Mouse (Mus musculus): Measurements from ENCODE around the gene Supt3. TPM values are rescaled to one million over a fixed set of nuclear protein-coding genes. Genes with fewer than 3 reads are reported as not detected.

Gene Supt3
- total RNA-seq, 2 experiments from 2014 or later = 6.6 to 14.7 TPM

DNA sequence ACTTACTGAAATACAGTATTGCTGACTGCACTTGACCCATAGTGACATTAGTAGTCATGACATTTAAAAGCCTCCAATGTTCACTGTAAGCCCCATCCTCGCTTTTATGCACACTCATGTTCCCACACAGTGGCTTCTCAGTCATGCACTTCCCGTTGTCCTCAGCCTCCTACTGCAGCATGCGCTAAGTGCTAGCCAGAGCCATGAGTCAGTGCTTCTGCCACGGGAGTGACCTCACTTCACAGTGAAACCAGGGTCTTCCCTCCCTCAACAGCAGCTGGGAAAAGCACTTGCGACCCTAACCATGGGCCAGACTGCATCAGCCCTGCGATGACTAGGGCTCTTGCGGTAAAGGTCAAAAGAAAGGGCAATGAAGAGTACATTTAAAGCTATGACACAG lies 256.7 kb downstream of the Supt3 start:
- ATAC-seq (replicated peaks; ENCODE audit: low FRiP score, low TSS enrichment, poor library complexity, severe bottlenecking) = no peak

DNA sequence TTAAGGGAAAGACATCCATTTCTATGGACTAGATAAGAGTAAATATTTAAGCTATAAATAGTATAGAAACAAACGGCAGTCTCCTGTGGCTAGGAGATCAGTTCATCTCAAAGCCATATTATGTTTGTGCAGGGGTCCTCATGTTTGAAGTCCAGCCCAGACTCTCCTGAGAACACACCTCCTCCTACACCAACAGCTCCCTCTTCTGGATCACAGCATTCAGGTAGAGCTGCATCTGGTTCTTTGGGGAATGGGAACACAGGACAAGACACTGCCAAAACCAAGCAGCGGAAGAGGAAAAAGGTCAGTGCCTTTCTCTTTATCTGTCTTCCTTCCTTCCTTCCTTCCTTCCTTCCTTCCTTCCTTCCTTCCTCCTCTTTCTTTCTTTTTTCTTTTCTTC lies 264.1 kb downstream of the Supt3 start:
- no peak for ATAC-seq (replicated peaks; ENCODE audit: low FRiP score, low TSS enrichment, poor library complexity, severe bottlenecking)

DNA sequence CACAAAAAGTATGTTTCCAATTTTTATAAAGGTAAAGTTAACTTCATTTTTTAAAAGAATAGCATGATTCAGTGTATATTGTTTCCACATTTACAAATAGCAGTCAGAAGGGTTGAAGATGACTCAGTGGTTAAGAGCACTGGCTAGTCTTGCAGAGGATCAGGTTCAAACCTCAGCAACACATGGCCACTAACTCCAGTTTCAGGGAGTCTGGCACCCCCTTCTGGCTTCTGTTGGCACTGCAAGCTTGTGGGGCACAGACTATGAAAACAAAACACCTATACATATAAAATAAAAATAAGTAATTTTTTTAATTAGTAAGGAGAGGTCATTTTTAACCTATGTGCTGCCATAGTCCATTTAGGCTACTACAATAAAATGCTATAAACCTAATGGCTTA lies 268.9 kb downstream of the Supt3 start:
- no peak for ATAC-seq (replicated peaks; ENCODE audit: low FRiP score, low TSS enrichment, poor library complexity, severe bottlenecking)

DNA sequence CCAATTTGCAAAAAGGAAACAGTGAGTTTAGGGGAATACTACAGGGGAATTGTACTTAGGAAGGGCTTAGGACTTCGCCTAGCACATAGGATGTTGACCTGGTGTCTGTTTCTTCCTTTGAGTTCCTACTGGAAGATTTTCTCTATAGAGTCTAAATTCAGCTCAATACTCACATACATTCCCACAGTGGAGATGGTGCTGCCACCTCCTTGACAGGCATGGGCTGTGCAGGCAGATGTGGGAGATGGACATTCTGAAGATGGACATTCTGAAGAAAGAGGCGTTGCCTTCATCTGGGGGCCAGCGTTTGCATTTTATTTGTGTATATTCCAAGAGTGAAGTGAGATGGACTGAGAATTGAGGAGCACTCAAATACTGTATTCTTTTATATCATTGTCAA lies 269.6 kb downstream of the Supt3 start:
- no peak for ATAC-seq (replicated peaks; ENCODE audit: low FRiP score, low TSS enrichment, poor library complexity, severe bottlenecking)

DNA sequence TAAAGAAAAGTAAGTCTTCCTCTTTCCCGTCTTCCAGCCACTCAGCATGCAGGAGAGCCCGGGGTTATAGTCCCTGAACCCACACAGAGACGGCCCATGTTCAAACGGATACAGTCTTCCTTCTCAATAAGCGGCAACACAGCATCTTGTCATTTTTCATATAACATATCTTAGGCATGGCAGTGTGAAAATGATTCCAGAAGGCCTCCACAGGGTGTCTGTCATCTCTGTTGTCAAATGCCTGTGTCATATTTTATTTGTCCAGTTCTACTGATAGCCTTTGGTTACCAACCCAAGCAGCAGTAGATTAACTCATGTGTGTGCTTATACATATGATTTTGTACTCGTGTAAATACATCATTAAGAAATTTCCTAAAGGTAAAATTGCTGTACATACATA lies 270.3 kb downstream of the Supt3 start:
- no peak for ATAC-seq (replicated peaks; ENCODE audit: low FRiP score, low TSS enrichment, poor library complexity, severe bottlenecking)

DNA sequence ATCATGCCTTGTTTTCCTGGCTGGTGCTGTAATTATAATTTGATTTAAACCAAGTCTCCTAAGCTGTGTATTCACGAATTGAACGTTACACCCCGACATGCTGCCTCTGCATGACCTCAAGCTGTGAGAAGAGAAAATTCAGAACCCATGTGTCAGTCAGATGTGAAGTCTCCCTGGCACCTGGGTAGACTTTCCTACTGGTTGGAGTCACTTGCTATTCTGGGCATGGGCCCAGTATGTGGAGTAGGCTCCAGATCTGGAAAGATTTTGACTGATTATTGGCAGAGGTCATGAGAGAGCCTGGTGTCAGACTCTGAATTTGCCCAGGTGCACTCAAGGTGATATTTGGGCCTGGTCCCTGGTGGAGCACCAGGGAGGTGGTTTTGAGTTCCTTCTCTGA lies 275.0 kb downstream of the Supt3 start:
- no peak for ATAC-seq (replicated peaks; ENCODE audit: low FRiP score, low TSS enrichment, poor library complexity, severe bottlenecking)

DNA sequence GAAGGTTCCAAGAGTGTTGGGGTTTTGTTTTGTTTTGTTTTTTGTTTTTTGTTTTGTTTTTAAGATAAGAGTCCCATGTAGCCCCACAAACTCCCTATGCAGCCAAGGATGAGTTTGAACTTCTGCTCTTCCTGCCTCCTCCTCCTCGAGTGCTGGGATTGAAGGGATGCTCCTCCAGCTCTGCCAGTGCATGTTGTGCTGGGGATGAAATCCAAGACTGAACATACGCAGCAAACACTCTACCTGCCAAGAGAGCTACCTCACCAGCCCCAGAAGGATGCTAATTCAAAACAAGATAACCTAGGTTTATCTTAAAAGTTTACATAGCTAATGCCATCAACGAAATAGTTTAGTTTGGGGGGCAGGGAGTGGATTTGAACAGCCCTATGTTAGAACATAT lies 276.4 kb downstream of the Supt3 start:
- ATAC-seq (replicated peaks; ENCODE audit: low FRiP score, low TSS enrichment, poor library complexity, severe bottlenecking) = no peak

DNA sequence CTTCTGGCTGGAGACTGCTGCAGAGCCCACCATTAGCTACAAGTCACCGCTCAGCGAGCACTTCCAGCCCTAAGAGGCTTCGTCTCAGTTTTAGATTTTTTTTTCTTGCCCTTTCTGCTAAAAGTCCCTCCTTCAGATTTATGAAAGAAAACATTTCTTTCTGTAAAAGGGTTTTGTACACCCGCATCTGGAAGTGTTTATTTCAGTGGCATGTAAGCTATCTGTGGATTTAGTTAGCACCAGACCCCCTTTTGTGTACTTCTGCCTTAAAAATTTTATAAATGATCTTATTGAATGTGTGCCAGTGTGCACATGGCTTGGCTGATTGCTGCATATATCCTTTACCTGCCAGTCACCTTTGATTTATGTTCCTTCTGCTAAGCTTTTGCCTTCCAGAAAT lies 277.6 kb downstream of the Supt3 start:
- no peak for ATAC-seq (replicated peaks; ENCODE audit: low FRiP score, low TSS enrichment, poor library complexity, severe bottlenecking)

DNA sequence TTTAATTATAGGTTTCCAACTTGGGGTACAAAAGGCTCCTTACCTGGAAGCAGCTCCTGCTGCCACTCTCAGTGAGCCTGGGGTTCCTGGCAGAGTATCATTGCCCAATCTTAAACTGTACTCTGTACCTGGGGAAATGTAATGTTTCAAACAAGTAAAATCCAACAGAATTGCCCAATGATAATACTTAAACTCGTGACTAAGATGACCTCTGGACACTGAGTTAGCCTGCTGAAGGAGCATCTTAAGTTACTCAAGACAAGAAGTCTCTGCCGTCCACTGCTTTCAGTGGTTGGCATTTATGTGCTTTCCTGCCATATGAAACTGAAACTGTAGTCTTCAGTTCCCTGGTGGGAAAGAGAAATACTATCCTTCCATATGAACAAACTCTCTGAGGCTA lies 279.9 kb downstream of the Supt3 start:
- no peak for ATAC-seq (replicated peaks; ENCODE audit: low FRiP score, low TSS enrichment, poor library complexity, severe bottlenecking)

DNA sequence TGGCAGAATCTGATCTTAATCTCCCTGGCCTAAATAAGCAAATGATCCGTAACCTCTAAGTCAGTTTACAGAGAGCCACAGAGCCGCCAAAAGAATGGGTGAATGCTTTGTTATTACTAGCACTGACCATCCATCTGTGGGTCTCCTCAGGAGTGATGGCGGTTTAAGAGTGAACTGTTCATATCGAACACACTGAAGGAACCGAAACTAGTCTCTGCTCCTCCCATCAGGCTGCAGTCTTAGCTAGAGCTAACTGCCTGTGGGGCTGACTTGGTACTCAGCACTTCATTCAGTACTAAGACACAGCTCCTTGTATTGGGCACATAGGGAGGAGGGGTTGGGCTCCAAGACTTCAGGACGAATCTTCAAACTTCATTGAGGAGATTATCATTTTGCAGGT lies 280.8 kb downstream of the Supt3 start:
- ATAC-seq (replicated peaks; ENCODE audit: low FRiP score, low TSS enrichment, poor library complexity, severe bottlenecking) = no peak

DNA sequence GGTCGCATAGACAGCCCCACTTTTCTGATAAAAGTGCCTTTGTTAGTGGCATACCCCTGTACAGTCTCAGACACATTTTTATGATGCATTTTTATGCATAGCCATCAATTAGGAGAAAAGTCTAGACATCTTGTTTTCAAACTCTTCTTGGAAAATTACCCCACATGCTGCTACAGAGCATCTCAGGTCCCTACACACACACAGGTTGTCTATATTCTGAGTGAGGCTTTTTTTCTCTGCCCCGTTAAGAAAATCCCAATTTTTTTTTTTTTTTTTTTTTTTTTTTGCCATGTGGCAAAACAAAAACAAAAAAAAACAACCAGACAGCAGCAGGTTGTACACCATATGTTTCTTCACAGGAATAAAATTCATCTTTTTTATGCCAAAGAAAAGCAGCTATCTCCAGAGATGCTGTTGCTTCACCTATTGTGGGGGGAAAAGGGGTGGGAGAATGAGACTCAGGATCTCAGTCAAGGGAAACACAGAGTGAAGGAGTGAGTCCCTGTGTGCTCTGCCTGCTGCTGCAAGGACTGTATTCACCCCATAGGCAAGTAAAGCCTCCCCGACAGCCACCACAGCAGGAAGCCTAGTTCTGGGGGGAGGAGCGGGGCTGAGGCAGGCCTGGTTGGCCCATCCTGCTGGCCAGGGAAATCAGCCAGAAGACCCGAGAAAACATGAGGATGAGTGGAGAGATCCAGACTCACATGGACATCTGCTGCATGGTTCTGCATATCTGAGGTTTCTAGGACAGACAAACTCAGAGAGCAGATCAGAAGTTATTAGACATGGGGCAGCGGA lies 281.8 kb downstream of the Supt3 start:
- ATAC-seq (replicated peaks; ENCODE audit: low FRiP score, low TSS enrichment, poor library complexity, severe bottlenecking) = no peak

DNA sequence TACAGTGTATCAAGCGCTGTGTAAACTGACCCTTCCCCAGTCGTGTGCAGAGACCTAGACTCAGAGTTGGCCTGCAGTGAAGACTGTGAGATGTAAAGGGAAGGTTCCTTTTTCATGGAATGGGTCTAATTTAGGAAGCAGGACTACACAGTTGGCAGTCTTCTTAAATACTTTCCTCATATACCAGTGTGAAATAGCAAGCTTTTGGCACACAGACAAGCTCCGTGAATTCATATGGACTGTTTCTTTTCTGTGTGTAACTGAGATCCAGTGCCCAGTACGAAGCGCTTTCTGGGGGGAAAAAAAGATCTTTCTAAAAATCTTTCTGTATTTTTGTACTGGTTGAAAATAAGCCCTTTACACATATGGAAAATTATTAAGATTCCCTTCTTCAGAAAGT lies 286.8 kb downstream of the Supt3 start:
- ATAC-seq (replicated peaks; ENCODE audit: low FRiP score, low TSS enrichment, poor library complexity, severe bottlenecking) = no peak

DNA sequence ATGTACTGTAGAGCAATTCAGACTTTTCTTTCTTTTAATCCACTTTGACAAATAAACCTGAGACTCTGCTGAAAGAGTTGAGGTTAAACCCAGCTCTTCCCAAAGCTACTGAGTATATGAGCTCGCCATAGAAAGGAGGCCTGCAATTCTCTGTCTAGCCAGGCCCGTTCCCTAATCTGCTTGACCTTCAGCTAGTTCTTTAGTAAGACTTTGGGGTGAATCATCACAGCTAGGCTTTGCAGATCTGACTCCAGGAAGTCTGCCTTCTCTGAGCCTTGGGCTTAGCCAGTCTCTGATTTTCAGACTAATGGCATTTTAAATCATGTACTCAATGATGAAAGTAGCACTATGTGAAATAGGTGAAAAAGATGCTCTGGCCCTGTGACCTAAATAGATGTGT lies 288.5 kb downstream of the Supt3 start:
- no peak for ATAC-seq (replicated peaks; ENCODE audit: low FRiP score, low TSS enrichment, poor library complexity, severe bottlenecking)

DNA sequence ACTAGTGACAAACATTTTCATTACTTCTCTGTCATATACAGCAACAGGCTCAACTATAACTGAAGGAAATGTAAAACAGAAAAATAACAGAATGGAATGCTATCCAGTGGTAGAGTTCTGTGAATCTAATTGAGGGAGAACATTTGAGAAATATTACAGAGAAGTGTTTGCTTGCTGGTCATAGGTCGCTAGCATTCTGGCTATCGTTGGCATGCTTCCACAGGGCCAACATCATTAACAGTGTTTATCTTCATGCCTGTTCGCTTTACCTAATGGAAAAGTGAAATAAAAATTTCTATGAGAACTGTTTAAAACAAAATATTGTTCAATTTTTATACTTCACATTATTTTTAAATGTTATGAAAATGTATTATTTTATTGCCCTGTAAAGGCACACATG lies 290.5 kb downstream of the Supt3 start:
- ATAC-seq (replicated peaks; ENCODE audit: low FRiP score, low TSS enrichment, poor library complexity, severe bottlenecking) = no peak

DNA sequence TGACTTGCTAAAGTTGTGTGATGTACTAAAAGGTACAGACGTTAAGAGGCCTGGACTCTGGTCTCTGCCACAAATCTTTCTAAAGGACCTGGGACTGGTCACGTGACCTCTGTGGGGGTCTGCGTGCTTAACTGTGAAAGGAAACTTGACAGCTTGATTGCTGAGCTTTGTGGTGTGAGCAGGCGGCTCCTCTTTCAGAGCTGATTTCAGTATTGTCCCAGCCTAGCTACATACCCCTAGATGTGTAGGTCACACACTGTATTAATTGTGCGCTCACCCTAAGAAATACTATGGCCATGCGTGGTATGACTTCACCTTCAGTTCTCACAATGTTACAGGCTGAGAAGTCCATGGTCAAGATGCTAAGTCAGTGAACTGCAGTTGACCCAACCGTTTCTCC lies 291.4 kb downstream of the Supt3 start:
- no peak for ATAC-seq (replicated peaks; ENCODE audit: low FRiP score, low TSS enrichment, poor library complexity, severe bottlenecking)

DNA sequence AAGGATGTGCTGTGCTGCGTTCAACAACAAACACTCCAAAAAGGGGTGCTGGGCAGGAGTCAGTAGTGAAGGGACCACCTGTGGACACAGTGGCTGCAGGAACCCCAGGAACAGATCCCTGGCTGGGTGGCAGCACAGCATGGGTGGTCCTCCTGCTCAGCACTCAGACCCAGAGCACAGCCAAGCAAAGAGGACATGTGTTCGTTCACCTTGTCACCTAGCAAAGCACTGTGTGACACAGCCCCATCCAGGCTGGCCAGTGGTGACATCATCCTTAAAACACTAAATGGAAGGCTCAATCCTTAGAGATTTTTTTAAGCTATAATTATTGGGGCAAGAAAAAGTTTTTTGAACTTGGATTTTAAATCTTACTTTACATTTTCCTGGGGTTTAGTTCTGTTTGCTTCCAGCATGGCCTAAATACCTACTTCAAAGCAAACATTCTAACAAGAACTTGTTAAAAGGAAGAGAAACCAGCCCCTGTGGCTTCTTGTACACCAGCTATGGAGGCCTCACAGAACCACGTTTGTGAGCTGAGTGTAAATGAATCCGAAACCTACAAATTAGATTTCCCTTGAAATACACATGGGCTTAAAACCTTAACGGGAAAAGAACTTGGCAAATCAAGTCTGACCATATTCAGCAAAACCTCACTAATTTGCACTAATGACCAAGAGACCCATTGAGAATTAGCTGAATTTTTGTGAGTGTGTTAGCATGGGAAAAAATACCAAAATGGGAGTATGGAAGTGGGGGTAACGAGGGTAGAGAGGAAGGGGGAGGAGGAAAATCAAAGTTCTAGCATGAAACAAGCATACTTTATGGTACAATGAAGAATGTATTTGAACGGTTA lies 295.8 kb downstream of the Supt3 start:
- ATAC-seq (replicated peaks; ENCODE audit: low FRiP score, low TSS enrichment, poor library complexity, severe bottlenecking) = no peak

DNA sequence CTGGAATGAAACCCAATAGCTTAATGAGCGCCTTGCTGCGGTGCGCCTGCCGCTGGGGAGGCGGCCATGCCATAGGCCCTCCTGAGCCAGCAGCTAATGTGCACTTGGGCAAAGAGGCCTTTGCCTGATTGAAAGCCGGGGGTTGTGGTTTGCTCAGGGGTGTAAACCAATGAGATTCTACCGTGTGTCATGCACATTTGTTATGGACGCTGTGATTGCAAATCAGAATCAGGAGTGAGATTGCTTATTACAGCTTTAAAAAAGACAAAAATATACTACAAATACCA lies 296.3 kb downstream of the Supt3 start:
- ATAC-seq (replicated peaks; ENCODE audit: low FRiP score, low TSS enrichment, poor library complexity, severe bottlenecking) = no peak

DNA sequence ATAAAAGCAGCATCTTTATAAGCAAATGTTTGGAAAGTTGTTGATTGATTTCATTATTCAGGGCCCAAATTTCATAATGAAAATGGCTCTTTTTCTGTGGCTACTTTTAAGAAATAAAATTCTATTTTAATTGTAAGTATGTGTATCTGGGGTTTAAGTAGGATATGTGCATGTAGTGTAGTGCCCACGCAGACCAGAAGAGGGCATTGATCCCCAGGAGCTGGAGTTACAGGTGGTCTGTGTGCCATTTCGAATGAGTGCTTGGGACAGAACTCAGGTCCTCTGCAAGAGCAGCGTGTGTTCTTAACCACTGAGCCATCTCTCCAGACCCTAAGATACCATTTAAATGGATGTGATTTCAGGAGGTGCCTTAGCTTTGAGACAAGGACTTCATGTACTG lies 296.8 kb downstream of the Supt3 start:
- ATAC-seq (replicated peaks; ENCODE audit: low FRiP score, low TSS enrichment, poor library complexity, severe bottlenecking) = no peak

DNA sequence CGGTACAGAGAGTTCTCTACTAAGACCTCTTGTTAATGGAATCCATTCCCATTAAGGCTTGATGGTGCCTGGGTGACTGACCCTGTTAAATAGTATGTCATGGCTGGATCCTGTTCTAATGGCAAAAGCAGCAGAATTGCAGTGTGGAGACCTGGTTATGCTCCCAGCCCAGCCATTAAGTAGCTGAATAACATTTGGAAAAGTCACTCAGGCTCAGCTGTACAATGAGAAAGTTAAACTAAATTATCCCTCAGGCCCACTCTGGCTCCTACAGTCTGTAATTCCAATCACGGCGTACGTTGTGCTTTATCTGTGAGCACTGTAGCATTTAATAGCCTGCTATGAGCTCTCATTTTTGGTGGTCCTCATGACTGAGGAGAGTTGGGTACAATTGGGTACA lies 300.0 kb downstream of the Supt3 start:
- no peak for ATAC-seq (replicated peaks; ENCODE audit: low FRiP score, low TSS enrichment, poor library complexity, severe bottlenecking)

DNA sequence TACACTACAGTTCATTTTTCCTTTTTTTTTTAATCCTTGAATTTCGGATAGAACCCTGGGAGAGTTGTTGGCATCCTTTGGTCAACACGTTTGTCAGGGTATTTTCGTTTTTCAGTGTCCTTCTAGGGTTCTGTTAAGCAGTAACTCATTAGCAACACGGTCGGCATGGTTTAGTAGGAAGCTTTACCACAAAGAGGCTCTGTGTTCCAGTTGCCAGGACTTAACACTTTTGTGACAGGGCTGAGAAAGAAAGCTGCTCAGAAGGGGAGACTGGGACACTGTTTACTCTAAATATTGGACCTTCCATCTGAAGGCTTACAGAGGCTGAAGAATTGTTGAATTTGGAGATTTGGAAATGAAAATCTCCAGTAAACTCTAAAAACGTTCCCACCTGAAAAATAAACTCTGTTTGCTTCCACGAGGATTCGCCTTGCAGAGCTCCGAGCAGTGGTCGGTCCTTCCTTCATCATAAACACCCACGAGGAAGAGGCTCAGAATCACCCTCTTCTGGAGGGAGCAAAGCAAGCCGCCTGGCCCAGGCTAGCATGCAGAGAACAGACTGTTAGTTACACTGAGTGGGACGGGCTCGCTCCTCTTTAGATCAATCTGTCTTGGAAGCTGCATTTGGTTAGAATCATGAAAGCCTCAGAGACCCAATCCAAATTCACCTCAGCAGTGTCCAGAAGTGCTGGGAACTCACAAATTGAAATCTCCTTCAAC lies 301.1 kb downstream of the Supt3 start:
- no peak for ATAC-seq (replicated peaks; ENCODE audit: low FRiP score, low TSS enrichment, poor library complexity, severe bottlenecking)

DNA sequence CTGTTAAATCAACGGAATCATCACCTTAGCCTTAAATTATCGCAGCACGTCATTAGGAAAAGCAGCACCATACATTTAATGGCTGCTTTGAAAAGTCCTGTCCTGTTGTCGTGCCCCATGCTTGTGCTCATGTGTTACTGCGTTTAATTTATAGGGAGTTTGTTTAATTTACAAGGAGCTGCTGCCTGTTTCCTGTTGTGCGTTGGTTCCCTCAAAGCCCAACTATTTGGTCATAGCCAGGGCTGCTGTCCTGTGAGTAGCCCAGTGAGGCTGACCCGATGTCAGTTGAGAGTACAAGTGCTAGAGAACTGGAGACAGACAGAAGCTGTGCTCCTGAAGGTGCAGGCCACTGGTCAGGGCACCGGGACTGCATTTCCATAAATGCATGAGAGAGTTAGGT lies 304.6 kb downstream of the Supt3 start:
- no peak for ATAC-seq (replicated peaks; ENCODE audit: low FRiP score, low TSS enrichment, poor library complexity, severe bottlenecking)
